Mouse (Mus musculus) stomach, postnatal 0 days (tissue): ENCODE results near the gene Tcea2.

Experiments
- CTCF ChIP-seq: IDR thresholded peaks from 2 replicates; pipeline ENCODE4 v1.5.1; 2016; ENCODE audit warnings: antibody characterized with exemption, low read depth, mild to moderate bottlenecking, moderate library complexity
- EP300 ChIP-seq: optimal IDR thresholded peaks from 2 replicates; pipeline ENCODE3; 2016; ENCODE audit warnings: antibody characterized with exemption

- TF ChIP-seq EP300 (no peak), CTCF (no peak)
Measured at GRCm38 (mm10) chr2:181713749-181714148, 33.6 kb downstream of the Tcea2 start.
